Mouse (Mus musculus): ENCODE data around the gene CN725425. TPM values are rescaled to one million over a fixed set of nuclear protein-coding genes. Genes with fewer than 3 reads are reported as not detected.

Gene CN725425
- polyA plus RNA-seq, 1 experiment from 2014 or later = 0.07 TPM

DNA sequence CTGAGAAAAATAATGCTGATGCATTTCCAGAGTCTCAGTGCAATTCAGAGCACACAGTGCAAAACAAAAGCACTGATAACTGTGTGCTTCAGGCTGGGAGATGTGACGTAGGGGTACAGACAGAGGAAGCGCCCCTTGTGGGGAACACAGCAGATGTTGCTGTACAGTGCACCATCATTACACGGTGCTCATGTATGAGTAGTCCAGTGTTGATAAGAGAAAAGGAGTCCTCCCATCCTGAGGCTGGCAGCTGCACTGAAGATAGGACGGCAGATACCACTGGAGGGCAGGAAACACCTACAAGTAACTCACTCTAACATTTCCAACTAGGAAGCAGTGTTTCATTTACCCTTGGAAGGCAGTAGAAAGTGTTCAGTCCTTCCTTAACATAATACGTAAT, 61.3 kb downstream of the CN725425 start:
- peak; percentile 96 for ATAC-seq
- Histone ChIP-seq H3K27me3 (ENCODE audit: insufficient read depth, low read length) (no peaks in the 10 kb centered on the region), H3K4me2 (ENCODE audit: low read depth, low read length) (no peak overlapping the region), H3K4me3 (ENCODE audit: low read depth, low read length) (no peak overlapping the region), H3K4me1 (ENCODE audit: insufficient read depth) (peaks cover 6% of the 10 kb centered on the region), H3K27ac (ENCODE audit: low read depth) (peak overlapping the region; percentile 26; the same call in 1 of the 2 replicates), H3K36me3 (replicated peaks; ENCODE audit: insufficient read depth, low read length) (no peaks in the 10 kb centered on the region), H3K9me3 (ENCODE audit: low read length) (no peaks in the 10 kb centered on the region), H3K9ac (replicated peaks) (no peak overlapping the region)
- TF ChIP-seq EP300 (IDR thresholded peaks at IDR 0.05; ENCODE audit: low read depth) (peak; percentile 30; the same call in 1 of the 2 replicates), CTCF (IDR thresholded peaks at IDR 0.05; ENCODE audit: low read depth) (peak; percentile 65)
- peak; percentile 39 for DNase-seq
- WGBS (ENCODE audit: insufficient replicate concordance) = 44% methylated on average over 5 of the region's 5 CpGs

GRCm38 (mm10) chr15:91263926-91264325, 64.6 kb downstream of the CN725425 start:
- H3K36me3 ChIP-seq (replicated peaks; ENCODE audit: insufficient read depth, low read length) = no peaks in the 10 kb centered on the region
- no peak for DNase-seq
- ATAC-seq = no peak
- H3K4me1 ChIP-seq (ENCODE audit: insufficient read depth) = peaks cover 6% of the 10 kb centered on the region
- WGBS (ENCODE audit: insufficient replicate concordance) = 75% methylated on average over 1 of the region's 1 CpGs
- no peak for TF ChIP-seq CTCF (IDR thresholded peaks at IDR 0.05; ENCODE audit: low read depth)
- TF ChIP-seq EP300 (IDR thresholded peaks at IDR 0.05; ENCODE audit: low read depth) = no peak
- H3K9ac ChIP-seq (replicated peaks) = no peak overlapping the region
- no peaks in the 10 kb centered on the region for H3K9me3 ChIP-seq (ENCODE audit: low read length)
- no peaks in the 10 kb centered on the region for H3K27me3 ChIP-seq (ENCODE audit: insufficient read depth, low read length)
- H3K4me3 ChIP-seq (ENCODE audit: low read depth, low read length) = no peak overlapping the region
- H3K27ac ChIP-seq (ENCODE audit: low read depth) = no peak overlapping the region
- no peak overlapping the region for H3K4me2 ChIP-seq (ENCODE audit: low read depth, low read length)

GRCm38 (mm10) chr15:91268532-91268931, 69.2 kb downstream of the CN725425 start:
- H3K4me2 ChIP-seq (ENCODE audit: low read depth, low read length) = no peak overlapping the region
- H3K4me3 ChIP-seq (ENCODE audit: low read depth, low read length) = no peak overlapping the region
- 74% methylated on average over 4 of the region's 4 CpGs for WGBS (ENCODE audit: insufficient replicate concordance)
- H3K36me3 ChIP-seq (replicated peaks; ENCODE audit: insufficient read depth, low read length) = no peaks in the 10 kb centered on the region
- H3K4me1 ChIP-seq (ENCODE audit: insufficient read depth) = no peaks in the 10 kb centered on the region
- ATAC-seq (no peak), DNase-seq (no peak)
- no peak overlapping the region for H3K27ac ChIP-seq (ENCODE audit: low read depth)
- no peaks in the 10 kb centered on the region for H3K9me3 ChIP-seq (ENCODE audit: low read length)
- TF ChIP-seq EP300 (IDR thresholded peaks at IDR 0.05; ENCODE audit: low read depth) (no peak), CTCF (IDR thresholded peaks at IDR 0.05; ENCODE audit: low read depth) (no peak)
- H3K27me3 ChIP-seq (ENCODE audit: insufficient read depth, low read length) = no peaks in the 10 kb centered on the region
- H3K9ac ChIP-seq (replicated peaks) = no peak overlapping the region

DNA sequence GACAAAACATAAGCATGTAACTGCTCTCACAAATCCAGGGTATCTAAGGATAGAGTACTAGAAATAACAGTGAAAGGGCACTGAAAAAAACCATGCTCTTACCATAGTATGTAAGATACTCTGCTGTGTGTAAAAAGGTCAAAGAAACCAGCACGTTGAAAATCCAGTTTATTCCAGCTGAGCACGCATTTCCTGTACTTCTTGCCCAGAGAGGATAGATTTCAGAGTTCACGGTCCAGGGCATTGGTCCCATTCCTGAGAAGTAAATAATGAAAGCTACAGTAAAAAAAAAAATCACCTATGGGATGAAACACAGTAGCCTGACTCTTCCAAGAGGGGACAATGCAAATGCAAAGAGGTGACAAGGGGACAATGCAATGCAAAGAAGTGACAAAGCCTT, 76.7 kb downstream of the CN725425 start:
- Histone ChIP-seq H3K9me3 (ENCODE audit: low read length) (no peaks in the 10 kb centered on the region), H3K9ac (replicated peaks) (no peak overlapping the region), H3K36me3 (replicated peaks; ENCODE audit: insufficient read depth, low read length) (no peaks in the 10 kb centered on the region), H3K4me1 (ENCODE audit: insufficient read depth) (no peaks in the 10 kb centered on the region; the same call in 1 of the 2 replicates), H3K27me3 (ENCODE audit: insufficient read depth, low read length) (no peaks in the 10 kb centered on the region), H3K27ac (ENCODE audit: low read depth) (peak overlapping the region; percentile 41; the same call in 1 of the 2 replicates), H3K4me3 (ENCODE audit: low read depth, low read length) (no peak overlapping the region), H3K4me2 (ENCODE audit: low read depth, low read length) (no peak overlapping the region)
- ATAC-seq = peak; percentile 33; the same call in 1 of the 2 replicates
- TF ChIP-seq CTCF (IDR thresholded peaks at IDR 0.05; ENCODE audit: low read depth) = no peak
- no peak for TF ChIP-seq EP300 (IDR thresholded peaks at IDR 0.05; ENCODE audit: low read depth)
- WGBS (ENCODE audit: insufficient replicate concordance) = 53% methylated on average over 3 of the region's 3 CpGs
- no peak for DNase-seq

- Histone ChIP-seq H3K27me3 (ENCODE audit: insufficient read depth, low read length) (no peaks in the 10 kb centered on the region), H3K27ac (ENCODE audit: low read depth) (no peak overlapping the region), H3K4me3 (ENCODE audit: low read depth, low read length) (no peak overlapping the region), H3K9ac (replicated peaks) (no peak overlapping the region), H3K36me3 (replicated peaks; ENCODE audit: insufficient read depth, low read length) (no peaks in the 10 kb centered on the region), H3K4me1 (ENCODE audit: insufficient read depth) (no peaks in the 10 kb centered on the region; the same call in 1 of the 2 replicates), H3K4me2 (ENCODE audit: low read depth, low read length) (no peak overlapping the region), H3K9me3 (ENCODE audit: low read length) (no peaks in the 10 kb centered on the region)
- no peak for DNase-seq
- no peak for TF ChIP-seq EP300 (IDR thresholded peaks at IDR 0.05; ENCODE audit: low read depth)
- 87% methylated on average over 5 of the region's 5 CpGs for WGBS (ENCODE audit: insufficient replicate concordance)
- no peak for ATAC-seq
These were observed 80.3 kb downstream of the CN725425 start for GRCm38 (mm10) chr15:91279571-91279970.

DNA sequence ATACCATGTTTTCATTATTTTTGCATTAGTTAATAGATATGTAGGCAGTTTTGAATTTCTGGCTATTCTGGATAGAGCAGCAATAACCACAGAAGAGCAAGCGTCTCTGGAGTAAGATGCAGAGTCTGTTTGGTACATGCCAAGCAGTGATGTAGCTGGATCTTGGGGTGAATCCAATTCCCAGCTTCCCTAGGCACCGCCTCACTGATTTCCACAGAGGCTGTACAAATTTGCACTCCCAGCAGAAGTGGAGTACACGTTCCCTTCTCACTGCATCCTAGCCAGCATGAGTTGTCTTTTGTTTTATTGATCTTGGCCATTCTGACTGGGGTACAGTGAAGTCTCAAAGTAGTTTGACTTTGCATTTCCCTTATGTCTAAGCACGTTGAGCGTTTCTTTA, 82.2 kb downstream of the CN725425 start:
- WGBS (ENCODE audit: insufficient replicate concordance) = 77% methylated on average over 5 of the region's 5 CpGs
- H3K4me3 ChIP-seq (ENCODE audit: low read depth, low read length) = no peak overlapping the region

GRCm38 (mm10) chr15:91282822-91283221, 83.5 kb downstream of the CN725425 start:
- 53% methylated on average over 7 of the region's 7 CpGs for WGBS (ENCODE audit: insufficient replicate concordance)
- H3K4me1 ChIP-seq (ENCODE audit: insufficient read depth) = no peaks in the 10 kb centered on the region
- H3K9ac ChIP-seq (replicated peaks) = no peak overlapping the region
- peak; percentile 22 for DNase-seq
- no peak overlapping the region for H3K4me3 ChIP-seq (ENCODE audit: low read depth, low read length)
- ATAC-seq = peak; percentile 78
- H3K27me3 ChIP-seq (ENCODE audit: insufficient read depth, low read length) = no peaks in the 10 kb centered on the region
- TF ChIP-seq CTCF (IDR thresholded peaks at IDR 0.05; ENCODE audit: low read depth) (no peak), EP300 (IDR thresholded peaks at IDR 0.05; ENCODE audit: low read depth) (no peak)
- H3K36me3 ChIP-seq (replicated peaks; ENCODE audit: insufficient read depth, low read length) = no peaks in the 10 kb centered on the region
- no peak overlapping the region for H3K27ac ChIP-seq (ENCODE audit: low read depth)
- 0 out of 2 replicates have a peak, but pooled peaks cover 7% of the 10 kb centered on the region for H3K9me3 ChIP-seq (ENCODE audit: low read length)
- H3K4me2 ChIP-seq (ENCODE audit: low read depth, low read length) = no peak overlapping the region

More for the DNA sequence above, 82.2 kb downstream of the CN725425 start:
- no peak overlapping the region for H3K9ac ChIP-seq (replicated peaks)
- H3K4me1 ChIP-seq (ENCODE audit: insufficient read depth) = no peaks in the 10 kb centered on the region
- H3K27me3 ChIP-seq (ENCODE audit: insufficient read depth, low read length) = no peaks in the 10 kb centered on the region
- ATAC-seq = no peak
- no peak overlapping the region for H3K4me2 ChIP-seq (ENCODE audit: low read depth, low read length)
- H3K36me3 ChIP-seq (replicated peaks; ENCODE audit: insufficient read depth, low read length) = no peaks in the 10 kb centered on the region
- no peak for DNase-seq
- TF ChIP-seq EP300 (IDR thresholded peaks at IDR 0.05; ENCODE audit: low read depth) (no peak), CTCF (IDR thresholded peaks at IDR 0.05; ENCODE audit: low read depth) (no peak)
- no peaks in the 10 kb centered on the region for H3K9me3 ChIP-seq (ENCODE audit: low read length)
- no peak overlapping the region for H3K27ac ChIP-seq (ENCODE audit: low read depth)

Data from liver, postnatal 0 days (tissue).